In genomic region chr12:112340248-112340647, GRCm38 (mm10) we compare ENCODE assay signal across 26 mouse cellular contexts.
DNase-seq lines count a peak whose midpoint lies in the region; ATAC-seq and TF ChIP-seq lines count a peak whose summit lies in the region.
"Had no signal": no experiment of that assay in that cellular context is flagged by ENCODE, and none has a peak within 500 bp of the region (broad histone marks: within the 10 kb centered on the region; RNA-seq: fewer than 3 reads in every experiment).

No protein-coding gene starts in this region.

- no peaks in the 10 kb centered on the region for H3K36me3 ChIP-seq in lung, embryonic 14.5 days (ENCODE audit: insufficient read depth)
- H3K36me3 ChIP-seq in embryonic facial prominence, embryonic 14.5 days (ENCODE audit: control insufficient read depth, insufficient read depth, low read length) = no peaks in the 10 kb centered on the region
- H3K36me3 ChIP-seq: embryonic facial prominence, embryonic 12.5 days; forebrain, embryonic 12.5 days; heart, embryonic 13.5 days; limb, embryonic 15.5 days; liver, embryonic 13.5 days; neural tube, embryonic 15.5 days had no signal

- H3K4me2 ChIP-seq in lung, embryonic 14.5 days = no peak overlapping the region
- no peak overlapping the region for H3K4me2 ChIP-seq in embryonic facial prominence, embryonic 14.5 days (ENCODE audit: low read depth, low read length)
- H3K4me2 ChIP-seq: embryonic facial prominence, embryonic 12.5 days; forebrain, embryonic 12.5 days; heart, embryonic 13.5 days; limb, embryonic 15.5 days; liver, embryonic 13.5 days; neural tube, embryonic 15.5 days had no signal

- no peak overlapping the region for H3K4me3 ChIP-seq in lung, embryonic 14.5 days (ENCODE audit: low read depth, low read length)
- H3K4me3 ChIP-seq in embryonic facial prominence, embryonic 14.5 days (ENCODE audit: low read depth, low read length) = no peak overlapping the region
- H3K4me3 ChIP-seq: embryonic facial prominence, embryonic 12.5 days; erythroblast, embryonic 14.5 days; forebrain, embryonic 12.5 days; heart, adult 2 months; heart, embryonic 13.5 days; limb, embryonic 15.5 days; liver, embryonic 13.5 days; neural tube, embryonic 15.5 days had no signal

- no peak overlapping the region for H3K9ac ChIP-seq in lung, embryonic 14.5 days
- H3K9ac ChIP-seq in embryonic facial prominence, embryonic 14.5 days (ENCODE audit: low read depth, low read length) = no peak overlapping the region
- H3K9ac ChIP-seq: embryonic facial prominence, embryonic 12.5 days; forebrain, embryonic 12.5 days; heart, embryonic 13.5 days; limb, embryonic 15.5 days; liver, embryonic 13.5 days; neural tube, embryonic 15.5 days had no signal

- H3K4me1 ChIP-seq in lung, embryonic 14.5 days (ENCODE audit: insufficient read depth) = no peaks in the 10 kb centered on the region
- peaks cover 10% of the 10 kb centered on the region; the same call in 1 of the 2 replicates for H3K4me1 ChIP-seq in embryonic facial prominence, embryonic 14.5 days (ENCODE audit: control insufficient read depth, insufficient read depth, low read length)
- H3K4me1 ChIP-seq: liver, embryonic 13.5 days had no signal

- H3K9me3 ChIP-seq in lung, embryonic 14.5 days (ENCODE audit: low read depth, low read length) = no peaks in the 10 kb centered on the region
- no peaks in the 10 kb centered on the region for H3K9me3 ChIP-seq in embryonic facial prominence, embryonic 14.5 days (ENCODE audit: control insufficient read depth, low read length)
- H3K9me3 ChIP-seq: embryonic facial prominence, embryonic 12.5 days; forebrain, embryonic 12.5 days; heart, embryonic 13.5 days; limb, embryonic 15.5 days; liver, embryonic 13.5 days; neural tube, embryonic 15.5 days had no signal

- WGBS in lung, embryonic 14.5 days = 41% methylated on average over 5 of the region's 5 CpGs
- 62% methylated on average over 5 of the region's 5 CpGs for WGBS in embryonic facial prominence, embryonic 14.5 days

- TF ChIP-seq CTCF in lung, embryonic 14.5 days (IDR thresholded peaks at IDR 0.05; ENCODE audit: low read depth) = no peak

- H3K27me3 ChIP-seq in lung, embryonic 14.5 days (ENCODE audit: insufficient read depth, low read length) = 0 out of 2 replicates have a peak, but pooled peaks cover 4% of the 10 kb centered on the region
- H3K27me3 ChIP-seq in embryonic facial prominence, embryonic 14.5 days (replicated peaks; ENCODE audit: control insufficient read depth, insufficient read depth, low read length) = no peaks in the 10 kb centered on the region
- H3K27me3 ChIP-seq: embryonic facial prominence, embryonic 12.5 days; limb, embryonic 15.5 days; liver, embryonic 13.5 days had no signal

- peak; percentile 33 to 70 for DNase-seq in frontal cortex, adult 2 months (ENCODE audit: extremely low spot score in 1 of 2, low spot score in 1 of 2)
- no peak for DNase-seq in frontal cortex, postnatal 10 days (ENCODE audit: low spot score in 2 of 2)
- DNase-seq in lung, embryonic 14.5 days = peak; percentile 50
- no peak for DNase-seq in lung, postnatal 36 days
- peak; percentile 79 for DNase-seq in brain, adult 2 months (ENCODE audit: low read depth, low spot score)
- DNase-seq in embryonic facial prominence, embryonic 14.5 days (ENCODE audit: low spot score) = peak; percentile 59
- no peak for DNase-seq in ovary, postnatal 10 days (ENCODE audit: low spot score)
- DNase-seq in thymus, postnatal 0 days (ENCODE audit: low spot score) = no peak
- DNase-seq: cerebellum, adult 11 months; cerebellum, adult 9-10 months; cerebellum, postnatal 36 days; heart, adult 2 months; kidney, adult 9 months; layer of hippocampus, adult 9-11 months; liver, embryonic 13.5 days; midbrain, embryonic 14.5 days; thymus, adult 2 months; thymus, postnatal 4 days had no signal

- no peak overlapping the region for H3K27ac ChIP-seq in lung, embryonic 14.5 days (ENCODE audit: low read depth)
- H3K27ac ChIP-seq in embryonic facial prominence, embryonic 14.5 days (replicated peaks; ENCODE audit: low read depth, low read length) = no peak overlapping the region
- H3K27ac ChIP-seq: embryonic facial prominence, embryonic 12.5 days; heart, adult 2 months; heart, embryonic 13.5 days; limb, embryonic 15.5 days; liver, embryonic 13.5 days; stomach, postnatal 0 days had no signal

- no peak for ATAC-seq in lung, embryonic 14.5 days (ENCODE audit: insufficient read depth)
- no peak for ATAC-seq in embryonic facial prominence, embryonic 14.5 days (ENCODE audit: low read depth)
- ATAC-seq: CD4-positive, CD25-positive, alpha-beta regulatory T cell, adult 4 months had no signal

Comparison
In these comparisons a context has a peak if more than half of its experiments do, and no peak if none do; other contexts are left out.
1. DNase-seq: peak in frontal cortex, adult 2 months (2 of 2), lung, embryonic 14.5 days (single experiment), brain, adult 2 months (single experiment) and embryonic facial prominence, embryonic 14.5 days (single experiment); none in frontal cortex, postnatal 10 days (0 of 2), lung, postnatal 36 days (single experiment), ovary, postnatal 10 days (single experiment) and thymus, postnatal 0 days (single experiment).